Mouse (Mus musculus) induced T-regulatory cell, adult 2 months (primary cell): ENCODE measurements at regions not wholly inside any gene's neighbourhood (a gene's known extent, or its start where the extent isn't known, plus 50 kb on each side); places are given as distances from the start of the nearest gene placed in this dataset.

Source experiments
- DNase-seq: peaks from one replicate; pipeline ENCODE4 v3.0.0-alpha.2; 2012; ENCODE audit warnings: low read depth

DNA sequence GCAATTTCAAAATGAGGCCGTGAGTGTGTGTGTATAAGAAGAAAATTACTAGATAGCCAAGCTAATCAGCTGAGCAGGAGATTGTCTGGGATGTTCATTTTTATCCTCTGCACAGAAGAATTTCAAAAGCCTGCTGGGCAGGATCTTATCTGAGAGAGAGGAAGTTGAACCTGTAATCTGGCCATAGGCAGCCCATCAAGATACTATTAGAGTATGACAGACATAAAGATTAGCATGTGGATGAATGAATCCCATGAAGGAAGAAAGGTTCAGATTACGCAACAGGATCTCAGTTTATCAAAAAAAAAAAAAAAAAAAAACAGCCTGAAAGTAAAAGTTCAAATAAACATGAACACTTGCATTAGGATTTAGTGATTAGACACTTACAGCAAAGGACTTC lies 317.3 kb upstream of the C030005K15Rik start:
- DNase-seq = no peak

DNA sequence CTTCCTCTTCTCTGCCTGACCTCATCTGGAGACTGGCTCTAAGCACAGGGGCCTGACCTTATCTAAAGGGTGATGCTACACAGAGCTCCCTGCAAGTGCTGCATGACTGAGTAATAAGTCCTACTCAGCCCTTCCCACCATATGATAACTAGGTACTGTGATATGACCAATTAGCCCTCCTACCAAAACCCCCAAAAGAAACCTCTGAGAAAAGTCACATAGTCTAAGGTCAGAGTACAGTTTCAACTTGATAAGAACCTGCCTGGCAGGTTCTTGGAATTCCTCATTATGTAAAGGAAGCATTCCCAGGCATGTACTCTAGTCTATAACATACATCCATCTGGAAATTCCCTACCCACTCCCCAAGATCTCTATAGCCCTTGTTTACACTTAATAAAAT lies 318.0 kb upstream of the C030005K15Rik start:
- DNase-seq = no peak

DNA sequence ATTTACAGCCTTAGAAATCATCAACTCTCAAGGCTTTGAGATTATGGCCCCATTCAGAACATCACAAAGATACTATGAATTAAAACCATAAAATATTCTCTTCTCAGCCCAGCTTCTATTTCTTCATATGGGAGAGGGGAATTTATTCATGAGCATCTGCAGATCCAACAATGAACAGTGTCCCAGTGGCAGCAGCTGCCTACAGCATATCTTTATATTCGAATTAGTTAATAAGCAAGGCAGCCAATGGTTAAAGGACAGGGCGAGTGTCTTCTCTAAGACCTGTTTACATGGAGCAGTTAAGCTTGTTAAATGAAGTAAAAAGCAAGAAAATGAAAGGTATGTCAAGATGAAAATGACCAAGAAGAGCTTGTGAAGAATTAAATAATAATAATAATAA lies 346.9 kb upstream of the C030005K15Rik start:
- no peak for DNase-seq

DNA sequence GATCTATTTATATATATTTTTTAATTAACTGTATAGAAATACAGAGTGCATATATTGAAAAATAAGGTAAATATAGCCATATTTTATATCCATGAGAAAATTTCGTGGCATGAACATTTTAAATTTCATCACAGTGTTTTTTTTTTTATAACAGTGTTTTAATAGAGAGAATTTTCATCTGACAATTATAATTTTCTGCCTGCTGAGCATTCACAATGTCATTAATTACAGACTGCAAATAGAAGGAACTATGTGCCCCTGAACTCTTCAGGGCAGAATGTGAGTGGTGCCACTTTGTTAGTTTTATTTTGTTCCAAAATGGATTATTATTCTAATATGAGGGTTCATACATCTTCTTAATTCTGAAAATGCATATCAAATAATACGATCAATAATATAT lies 358.3 kb upstream of the C030005K15Rik start:
- no peak for DNase-seq

DNA sequence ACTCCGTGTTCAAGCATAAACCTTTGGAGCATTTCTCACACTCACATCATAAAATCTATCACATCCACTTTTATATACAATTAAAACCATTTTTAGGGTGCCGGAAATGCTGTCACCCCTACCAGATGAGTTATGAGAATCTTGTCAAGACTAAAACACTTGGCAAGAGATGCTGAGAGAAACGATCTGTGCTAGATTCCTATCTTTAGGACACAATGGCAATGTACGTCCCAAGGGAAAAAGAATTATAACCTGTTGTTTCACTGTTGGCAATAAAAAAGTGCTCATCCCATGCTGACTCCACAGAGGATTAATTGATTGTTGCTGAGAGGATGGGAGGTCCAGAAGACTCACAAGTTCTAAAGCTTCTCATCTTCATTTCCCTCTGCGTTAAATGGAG lies 389.7 kb upstream of the C030005K15Rik start:
- DNase-seq = no peak

DNA sequence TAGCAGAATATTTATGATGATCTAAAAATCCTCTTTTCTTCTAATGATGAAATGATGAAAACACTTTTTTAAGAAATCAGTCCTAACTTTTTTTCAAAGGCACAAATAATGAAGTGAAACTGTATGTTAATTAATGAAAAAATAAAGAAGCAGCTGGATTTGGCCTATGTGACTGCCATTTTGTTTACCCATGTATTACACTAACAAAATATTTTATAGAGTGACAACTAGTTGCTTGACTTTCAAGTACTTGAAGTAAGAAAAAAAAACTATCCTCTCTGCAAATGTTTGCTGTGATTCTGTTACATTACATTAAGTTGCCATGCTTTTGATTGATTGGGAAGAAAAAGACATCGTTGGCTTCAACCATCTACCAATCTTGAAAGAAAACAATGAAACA lies 399.2 kb upstream of the C030005K15Rik start:
- no peak for DNase-seq

DNA sequence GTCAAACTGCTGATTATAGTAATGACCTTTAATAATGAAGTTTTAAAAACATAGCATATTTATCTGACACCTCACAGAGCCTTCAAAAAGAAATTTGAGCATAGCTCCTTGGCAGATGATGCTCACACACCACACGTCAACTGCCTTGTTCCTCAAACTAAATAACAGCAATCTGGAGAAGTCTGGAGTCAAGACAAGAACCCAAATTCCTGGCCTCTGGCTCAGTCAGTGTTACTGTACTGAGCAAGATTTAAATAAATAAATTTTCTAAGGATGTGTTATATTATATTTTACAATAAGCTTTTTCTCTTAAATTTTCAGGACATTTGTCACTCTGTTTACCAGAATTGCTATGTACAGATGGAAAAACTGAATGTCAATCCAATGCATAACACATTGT lies 408.5 kb upstream of the C030005K15Rik start:
- DNase-seq = no peak

DNA sequence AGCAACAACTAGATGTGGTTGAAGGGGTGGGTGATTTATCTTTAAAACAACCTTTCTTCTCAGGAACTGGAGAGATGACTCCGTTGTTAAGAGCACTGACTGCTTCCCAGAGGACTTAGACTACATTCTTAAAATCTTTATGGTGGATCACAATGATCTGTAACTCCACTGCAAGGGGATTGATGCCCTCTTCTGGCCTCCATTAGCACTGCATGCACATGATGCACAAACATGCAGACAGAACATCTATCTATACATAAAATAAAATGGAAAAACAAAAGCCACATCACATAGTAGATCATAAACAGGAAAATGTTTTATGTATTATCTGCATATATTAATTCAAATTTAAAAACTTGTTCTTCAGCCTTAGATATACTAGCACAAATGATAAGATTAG lies 419.2 kb upstream of the C030005K15Rik start:
- no peak for DNase-seq

DNA sequence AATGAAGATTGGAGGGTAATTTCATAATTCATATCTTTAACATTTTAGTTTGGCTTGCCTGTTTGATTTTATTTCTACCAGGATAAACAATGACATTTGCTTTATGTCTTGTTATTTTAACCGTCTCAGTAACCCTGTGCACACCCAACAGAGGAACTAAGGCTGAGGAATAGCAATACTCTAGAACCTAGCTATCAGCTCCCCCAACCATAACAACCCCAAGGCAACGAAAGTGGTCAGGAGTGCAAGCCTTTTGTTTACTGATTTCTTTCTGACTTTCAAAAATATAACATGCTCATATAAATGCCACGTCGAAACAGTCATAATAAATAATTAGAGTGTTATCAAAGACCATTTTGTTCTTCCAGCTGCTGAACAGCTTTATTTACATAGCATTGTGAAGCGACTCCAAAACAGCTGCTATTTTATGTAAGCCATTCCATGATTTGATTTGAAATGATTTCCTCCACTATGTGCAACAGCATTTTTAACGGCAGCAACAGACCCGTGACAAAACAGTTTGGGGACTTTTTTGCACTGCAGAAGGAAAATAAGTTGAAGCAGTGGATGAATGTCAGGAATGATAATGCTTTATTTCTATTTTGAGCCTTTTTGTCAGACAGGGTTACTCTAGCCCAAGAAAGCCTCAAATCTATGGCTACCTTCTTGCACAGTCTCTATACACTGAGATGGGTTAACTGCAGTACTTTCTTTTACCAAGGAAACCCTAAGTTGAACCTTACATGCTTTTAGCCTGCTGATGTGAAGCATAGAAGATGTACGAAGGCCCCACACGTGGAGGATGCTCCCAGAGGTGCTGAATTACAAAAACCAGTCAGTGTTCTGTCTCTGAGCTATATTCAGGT lies 420.7 kb upstream of the C030005K15Rik start:
- no peak for DNase-seq

DNA sequence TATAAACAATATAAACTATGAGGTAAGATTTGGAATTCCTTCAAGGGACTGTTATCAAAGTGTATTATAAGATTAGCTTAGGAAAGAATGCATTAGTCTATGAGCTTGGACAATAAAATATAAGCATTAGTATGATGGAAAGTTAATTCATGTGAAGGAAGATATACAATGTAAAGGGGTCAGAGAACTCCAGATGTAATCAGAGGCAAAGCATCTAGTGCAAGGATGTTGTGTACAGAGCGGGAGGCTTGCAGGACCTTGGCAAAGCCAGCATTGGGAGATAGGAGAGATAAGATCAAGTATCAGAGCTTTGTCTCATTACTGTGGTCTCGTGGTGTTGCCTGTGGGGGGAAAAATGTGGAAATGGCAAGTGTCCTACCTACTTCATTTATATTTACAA lies 429.4 kb upstream of the C030005K15Rik start:
- no peak for DNase-seq

DNA sequence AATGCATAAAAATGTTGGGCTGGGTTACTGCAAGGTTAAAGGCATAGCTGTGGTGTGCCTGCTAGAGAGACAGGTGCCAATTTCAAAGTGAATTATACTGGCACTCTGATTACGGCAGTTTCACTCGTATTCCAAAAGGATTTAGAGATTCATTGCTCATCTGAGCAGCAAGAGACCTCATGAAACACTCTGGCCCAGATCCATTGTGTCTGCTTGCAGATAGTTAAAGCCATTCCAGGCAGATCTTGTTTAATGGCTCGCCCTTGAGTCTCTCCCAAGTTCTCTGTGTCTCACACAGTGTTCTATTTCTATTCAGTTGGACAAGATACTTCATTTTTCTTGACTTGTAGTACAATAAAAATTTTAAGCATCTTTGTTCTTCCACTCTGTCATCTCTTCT lies 459.1 kb upstream of the C030005K15Rik start:
- DNase-seq = no peak

DNA sequence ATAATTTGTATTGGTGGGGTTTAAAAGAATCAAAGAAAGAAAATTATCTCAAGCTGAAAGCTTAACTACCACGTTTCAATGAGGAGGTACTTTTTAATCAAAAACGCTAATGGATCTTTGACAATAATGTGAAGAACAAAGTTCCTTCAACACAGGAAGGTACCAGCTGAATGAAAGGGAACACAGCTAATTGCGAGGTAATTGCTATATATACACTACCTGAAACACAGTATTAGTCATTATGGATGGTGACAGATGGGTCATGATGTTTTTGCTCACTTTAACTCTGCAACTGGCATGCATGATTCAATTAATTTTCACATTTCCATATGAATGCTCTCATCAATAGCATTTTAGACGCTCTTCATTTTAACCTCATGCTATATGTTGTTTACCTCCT lies 470.3 kb upstream of the C030005K15Rik start:
- no peak for DNase-seq

DNA sequence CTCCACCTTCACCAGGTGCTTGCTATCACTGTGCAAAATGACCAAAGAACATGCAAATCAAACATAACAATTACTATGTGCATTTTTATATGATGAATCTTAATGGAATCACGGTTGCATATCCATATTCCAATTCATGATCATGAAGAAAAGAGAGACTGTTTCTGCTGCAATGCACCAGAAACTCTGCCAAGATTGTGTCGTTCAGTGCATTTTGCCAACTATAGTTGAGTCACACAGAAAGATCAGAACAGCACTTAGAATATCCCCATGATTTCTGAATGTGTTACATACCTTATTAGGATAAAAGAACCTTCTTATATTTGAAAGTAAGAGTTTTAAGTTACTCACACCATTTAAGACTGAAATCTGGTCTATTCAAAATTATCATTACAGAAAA lies 483.7 kb upstream of the C030005K15Rik start:
- no peak for DNase-seq

DNA sequence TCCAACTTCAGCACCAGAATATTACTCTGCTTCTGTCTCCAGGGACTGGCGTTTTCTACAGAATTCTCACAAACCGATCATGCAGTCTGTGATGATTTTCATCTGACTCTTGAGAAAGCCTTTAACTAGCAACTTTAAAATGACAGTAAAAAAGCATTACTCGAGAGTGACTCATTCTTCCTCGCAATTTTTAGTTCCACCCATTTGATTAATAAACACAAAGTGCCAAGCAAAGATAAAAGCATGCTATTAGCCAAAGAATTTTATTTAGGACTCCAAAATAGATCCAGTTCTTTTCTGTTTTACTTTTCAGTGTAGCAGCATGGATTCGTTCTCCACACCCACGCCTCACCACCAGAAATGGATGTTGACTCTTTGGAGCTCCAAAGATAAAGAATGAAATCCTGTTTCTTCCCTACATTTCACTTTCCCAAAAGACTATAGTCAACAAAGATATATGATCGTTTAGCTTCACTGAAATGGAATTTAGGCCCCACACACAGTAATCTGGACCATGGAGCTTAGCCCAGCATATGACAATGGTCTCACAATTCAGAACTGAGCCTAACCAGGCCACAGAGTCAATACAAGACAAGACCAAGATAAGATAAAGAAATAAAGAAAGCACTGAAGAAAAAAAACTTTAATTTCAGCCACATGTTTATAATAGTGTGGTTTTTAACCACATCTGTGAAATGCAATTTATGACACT lies 486.5 kb upstream of the C030005K15Rik start:
- no peak for DNase-seq

DNA sequence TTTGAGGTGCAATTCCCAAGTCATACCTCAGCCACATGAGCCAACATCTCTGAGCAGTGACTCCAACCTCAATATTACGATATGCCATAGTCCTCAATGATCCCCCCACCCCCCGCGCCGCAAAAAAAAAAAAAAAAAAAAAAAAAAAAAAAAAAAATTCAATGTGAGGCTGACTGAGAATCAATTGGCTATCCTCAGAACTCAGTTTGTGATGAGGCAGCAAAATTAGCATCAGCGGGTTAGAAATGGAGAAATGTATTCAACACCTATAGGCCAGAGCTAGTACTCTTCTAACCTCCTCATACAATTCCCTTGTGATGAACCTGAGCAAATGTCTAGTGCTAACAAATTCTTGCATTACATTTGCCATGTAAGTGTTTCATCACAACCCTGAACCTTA lies 504.5 kb upstream of the C030005K15Rik start:
- no peak for DNase-seq

DNA sequence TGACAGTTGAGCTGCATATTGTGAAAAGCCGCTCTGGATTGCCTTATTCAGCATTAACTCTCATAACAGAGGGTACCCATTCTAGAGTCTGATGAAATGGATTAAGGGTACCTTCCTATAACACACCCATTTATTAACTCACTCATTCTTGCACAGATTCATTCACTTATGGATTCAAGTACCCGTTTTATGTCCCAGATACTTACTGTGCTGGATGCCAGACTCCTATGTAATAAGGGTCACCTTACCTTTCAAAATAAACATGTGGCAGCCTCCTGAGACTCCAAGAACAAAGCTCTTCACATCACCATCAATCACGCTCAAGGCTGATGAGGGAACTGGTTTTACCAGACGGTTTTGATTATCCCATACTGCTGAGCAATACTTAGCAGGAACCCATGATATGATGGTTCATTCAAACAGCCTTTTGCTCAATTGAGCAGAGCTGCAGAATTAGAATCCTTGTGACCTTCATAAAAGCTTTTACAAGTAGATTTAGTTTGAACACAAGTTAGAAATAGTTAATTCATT lies 505.2 kb upstream of the C030005K15Rik start:
- DNase-seq = no peak

DNA sequence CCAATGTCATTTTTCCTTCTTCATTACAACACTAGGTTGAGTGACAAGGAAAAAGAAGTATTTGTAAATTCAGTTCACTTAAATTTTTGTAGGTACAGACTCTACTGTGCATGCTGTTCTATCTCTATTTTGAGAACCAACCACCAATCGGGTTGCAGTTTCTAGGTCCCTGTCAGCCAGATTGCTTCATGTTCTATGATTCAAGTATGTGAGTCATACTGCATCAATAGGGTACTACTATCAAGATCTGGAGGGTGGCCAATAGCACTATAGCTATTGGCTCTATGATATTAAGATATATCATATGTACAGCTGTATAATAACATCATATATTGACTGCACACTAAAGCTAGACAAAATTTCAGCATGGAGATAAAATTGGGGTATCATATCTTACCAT lies 521.8 kb upstream of the C030005K15Rik start:
- DNase-seq = no peak

DNA sequence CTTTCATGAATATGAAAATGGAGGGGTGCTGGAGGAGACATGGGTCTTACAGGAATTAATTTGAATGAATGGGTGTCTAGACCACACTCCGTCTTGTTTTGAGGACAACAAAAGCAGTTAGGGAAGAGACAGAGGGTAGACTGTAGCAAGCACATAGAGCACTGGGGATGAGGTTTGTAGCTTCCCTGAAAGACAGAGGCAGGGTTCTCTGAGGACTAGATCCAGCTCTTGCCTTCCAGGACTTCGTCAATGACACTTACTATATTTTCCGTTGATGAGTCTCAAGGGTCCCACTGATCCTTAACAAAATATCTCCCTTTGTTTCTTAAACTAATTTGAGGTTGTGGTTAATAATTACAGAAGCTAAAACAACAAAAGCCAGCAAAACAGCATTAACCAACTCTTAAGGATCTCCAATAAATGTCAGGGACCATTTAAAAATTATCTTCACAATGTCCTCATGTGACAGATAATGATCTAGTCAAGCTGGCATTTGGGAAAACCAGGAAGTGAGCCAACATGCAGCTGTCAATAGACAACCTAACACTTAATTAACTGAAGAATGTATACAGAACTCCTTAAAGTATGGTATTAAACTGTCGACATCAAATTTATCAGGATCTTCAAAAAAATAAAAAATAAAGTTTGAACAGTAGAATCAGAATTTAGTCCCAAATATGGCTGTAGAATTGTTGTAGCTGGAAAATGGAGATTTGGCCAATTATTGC lies 531.6 kb upstream of the C030005K15Rik start:
- no peak for DNase-seq

DNA sequence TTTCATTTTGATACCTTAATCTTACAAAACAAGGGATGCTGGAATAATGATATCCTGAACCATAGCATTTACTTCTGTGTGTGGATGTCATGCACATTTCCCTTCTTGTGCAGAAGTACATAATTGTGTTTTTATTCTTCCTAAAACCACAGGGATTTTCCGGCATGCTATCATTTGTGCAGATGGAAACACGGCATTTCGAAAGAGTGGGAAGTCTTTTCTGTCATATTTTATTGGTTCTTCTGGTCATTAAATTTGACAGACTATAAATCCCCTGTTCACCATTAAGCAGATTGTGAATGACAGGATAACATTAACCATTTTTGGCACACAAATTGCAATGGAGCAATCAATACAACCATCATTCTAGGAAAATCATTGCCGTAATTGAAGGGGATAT lies 532.7 kb upstream of the C030005K15Rik start:
- DNase-seq = no peak

DNA sequence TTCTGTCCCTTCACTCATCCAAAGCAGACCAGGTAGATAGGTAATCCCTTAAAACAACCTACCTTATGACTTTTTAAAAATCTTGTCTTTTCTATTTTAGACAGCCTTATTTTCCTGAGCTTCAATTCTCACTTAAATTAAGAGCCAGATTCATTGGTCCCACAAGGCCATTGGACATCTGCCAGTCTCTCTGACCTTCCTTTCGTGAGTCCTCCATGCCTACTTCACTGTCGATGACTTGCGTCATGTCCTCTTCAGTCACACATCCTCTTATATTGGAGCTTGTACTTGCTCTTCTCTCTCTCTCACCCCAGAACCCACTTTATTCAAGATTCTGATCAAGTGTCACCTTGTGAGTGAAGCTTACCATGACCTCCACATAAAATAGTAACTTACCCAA lies 542.0 kb upstream of the C030005K15Rik start:
- no peak for DNase-seq

DNA sequence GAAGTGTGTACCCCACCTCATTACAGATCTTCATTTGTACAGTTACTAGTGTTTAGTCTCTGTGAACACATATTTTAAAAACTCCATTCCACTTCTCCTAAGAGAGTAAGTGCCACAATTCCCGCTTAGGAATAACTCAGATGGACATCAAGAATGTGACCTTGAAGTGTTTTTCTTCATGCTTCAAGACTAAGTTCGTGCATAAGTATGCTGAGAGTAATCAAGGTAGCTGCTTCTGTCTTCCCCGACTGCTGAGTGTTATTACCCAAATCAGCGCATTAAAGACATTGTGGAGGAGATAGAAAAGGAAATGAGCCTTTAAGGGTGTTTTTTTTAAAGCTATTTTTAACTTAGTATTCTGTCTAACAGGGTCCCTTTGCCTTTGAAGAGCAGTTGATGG lies 565.1 kb upstream of the C030005K15Rik start:
- no peak for DNase-seq

DNA sequence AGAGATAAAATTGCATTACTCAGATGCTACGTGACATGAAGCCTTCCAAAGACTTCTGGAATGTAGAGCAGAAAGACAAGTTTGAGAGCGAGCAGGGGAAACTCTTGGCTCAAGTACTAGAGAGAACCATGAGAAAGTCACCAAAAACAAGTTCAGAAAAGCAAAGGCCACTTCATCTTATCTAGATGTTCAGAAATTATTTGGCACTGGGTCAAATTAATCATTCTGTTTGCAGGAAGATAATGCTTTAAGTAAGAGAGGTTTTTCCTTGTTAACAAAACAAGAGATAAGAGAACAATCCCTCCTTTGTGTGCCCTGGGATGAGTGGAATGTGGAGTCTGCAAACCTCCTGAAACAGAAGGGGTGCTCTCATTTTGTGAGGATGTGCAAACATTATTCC lies 565.6 kb upstream of the C030005K15Rik start:
- DNase-seq = no peak

DNA sequence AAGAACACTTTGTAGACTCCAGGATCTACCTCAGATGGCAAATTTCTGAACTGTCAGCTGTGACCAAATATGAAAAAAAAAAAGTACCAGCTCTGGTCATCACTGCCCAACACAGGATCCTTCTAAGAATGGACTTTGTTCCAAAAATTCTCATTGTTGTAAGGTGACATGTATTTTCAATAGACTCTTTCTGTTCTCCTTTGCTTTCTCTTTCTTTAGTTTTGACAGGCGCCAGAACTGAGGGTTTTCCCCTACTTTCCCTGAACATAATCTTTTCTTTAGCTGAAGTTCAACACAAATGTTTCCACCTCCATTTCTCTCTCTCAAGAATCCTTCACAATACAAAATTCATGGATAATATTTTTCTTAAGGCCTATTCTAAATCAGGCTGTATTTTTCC lies 579.1 kb upstream of the C030005K15Rik start:
- DNase-seq = no peak
